Mouse (Mus musculus) liver, postnatal 0 days (tissue): Measurements from ENCODE around the gene Pgbd5. TPM values are rescaled to one million over a fixed set of nuclear protein-coding genes. Genes with fewer than 3 reads are reported as not detected.
"Not testable (repeated sequence)": the region's sequence is repeated elsewhere in the genome, so short reads cannot be mapped to it uniquely, and the experiment has no call there.

Experiments
- ATAC-seq: fragments of 200-750 bp; cut with Nextera tagmentation; 2 replicates; pipeline ENCODE4 v1.8.0; 2017; ENCODE audit warnings: mild to moderate bottlenecking, moderate library complexity
- DNase-seq: peaks from one replicate; pipeline ENCODE4 v3.0.0-alpha.2; 2016
- H3K27ac ChIP-seq: fragments of 300-500 bp; sonication (generic); 2 replicates; pipeline ENCODE4 v1.5.1; 2014; ENCODE audit warnings: antibody characterized with exemption, moderate library complexity, mild to moderate bottlenecking, low read depth
- H3K27me3 ChIP-seq: fragments of 300-500 bp; sonication (generic); 2 replicates; pipeline ENCODE4 v1.6.1; 2014; ENCODE audit warnings: low read length, control low read depth, mixed read lengths; ENCODE audit not compliant: insufficient read depth
- H3K36me3 ChIP-seq: fragments of 300-500 bp; sonication (generic); replicated peaks from 2 replicates; pipeline ENCODE4 v1.6.1; 2014; ENCODE audit warnings: mild to moderate bottlenecking, control low read depth, low read length, moderate library complexity, mixed read lengths; ENCODE audit not compliant: insufficient read depth
- H3K4me1 ChIP-seq: fragments of 300-500 bp; sonication (generic); 2 replicates; pipeline ENCODE4 v1.6.1; 2014; ENCODE audit warnings: antibody characterized with exemption, mild to moderate bottlenecking, control low read depth; ENCODE audit not compliant: insufficient read depth
- H3K4me2 ChIP-seq: fragments of 300-500 bp; sonication (generic); 2 replicates; pipeline ENCODE4 v1.6.1; 2014; ENCODE audit warnings: low read depth, mild to moderate bottlenecking, low read length, moderate library complexity, mixed read lengths
- H3K4me3 ChIP-seq: fragments of 300-500 bp; sonication (generic); 2 replicates; pipeline ENCODE4 v1.5.1; 2014; ENCODE audit warnings: low read depth, low read length
- H3K9ac ChIP-seq: fragments of 300-500 bp; sonication (generic); replicated peaks from 2 replicates; pipeline ENCODE4 v1.6.1; 2014; ENCODE audit warnings: mild to moderate bottlenecking, moderate library complexity
- H3K9me3 ChIP-seq: fragments of 300-500 bp; sonication (generic); 2 replicates; pipeline ENCODE4 v1.6.1; 2016; ENCODE audit warnings: mild to moderate bottlenecking, control low read depth, low read length, mixed read lengths
- CTCF ChIP-seq: sonication (generic); IDR thresholded peaks from 2 replicates; pipeline ENCODE4 v1.5.1; 2016; ENCODE audit warnings: antibody characterized with exemption, low read depth
- EP300 ChIP-seq: IDR thresholded peaks from 2 replicates; pipeline ENCODE4 v1.6.1; 2016; ENCODE audit warnings: antibody characterized with exemption, low read depth, mild to moderate bottlenecking
- WGBS: fragments of 180-500 bp; shearing (Covaris S2); extraction: QIAGEN DNeasy Blood & Tissue Kit; methylation state at CpG from one replicate; pipeline ENCODE4 v1.1.7; 2014; ENCODE audit not compliant: insufficient replicate concordance; 5-methylcytosine and 5-hydroxymethylcytosine counted together
- polyA plus RNA-seq: library from polyadenylated mRNA; unstranded; fragments of >200 nt; fragmentation: Nextera tagmentation; extraction: Ambion mirVana; gene quantifications from 2 replicates; pipeline ENCODE4 v1.2.1, GENCODE M21; 2015

The Pgbd5 gene
- polyA plus RNA-seq, 1 experiment from 2014 or later: 0.18 TPM

- no peaks in the 10 kb centered on the region for H3K36me3 ChIP-seq
- H3K4me3 ChIP-seq: peak overlapping the region; percentile 49
- ATAC-seq (peak; percentile 4), DNase-seq (no peak)
- H3K4me2 ChIP-seq: peak overlapping the region; percentile 77
- TF ChIP-seq EP300 (no peak), CTCF (no peak)
- WGBS: 2% methylated on average over 55 of the region's 56 CpGs
- H3K27me3 ChIP-seq: peaks cover 32% of the 10 kb centered on the region
- peaks cover 7% of the 10 kb centered on the region; the same call in 1 of the 2 replicates for H3K4me1 ChIP-seq
- H3K9ac ChIP-seq: peak overlapping the region; percentile 18; the same call in 1 of the 2 replicates
- H3K27ac ChIP-seq: no peak overlapping the region
- H3K9me3 ChIP-seq: no peaks in the 10 kb centered on the region
Observed at GRCm38 (mm10) chr8:124433451-124434125, 5.9 kb downstream of the Pgbd5 start.

- H3K27ac ChIP-seq: no peak overlapping the region
- DNase-seq: no peak
- H3K4me2 ChIP-seq: no peak overlapping the region
- peaks cover 7% of the 10 kb centered on the region; the same call in 1 of the 2 replicates for H3K4me1 ChIP-seq
- no peak overlapping the region for H3K9ac ChIP-seq
- TF ChIP-seq CTCF: no peak
- TF ChIP-seq EP300: no peak
- no peaks in the 10 kb centered on the region for H3K9me3 ChIP-seq
- 58% methylated on average over 6 of the region's 6 CpGs for WGBS
- ATAC-seq: no peak
- H3K4me3 ChIP-seq: no peak overlapping the region
- no peaks in the 10 kb centered on the region for H3K36me3 ChIP-seq
- H3K27me3 ChIP-seq: peaks cover 32% of the 10 kb centered on the region
Observed at GRCm38 (mm10) chr8:124430881-124431280, 8.6 kb downstream of the Pgbd5 start.

GRCm38 (mm10) chr8:124429417-124429816 lies 10.0 kb downstream of the Pgbd5 start:
- TF ChIP-seq EP300: no peak
- no peak for TF ChIP-seq CTCF
- Histone ChIP-seq H3K4me2 (no peak overlapping the region), H3K4me1 (peaks cover 7% of the 10 kb centered on the region; the same call in 1 of the 2 replicates), H3K9ac (no peak overlapping the region), H3K27ac (no peak overlapping the region), H3K27me3 (peaks cover 29% of the 10 kb centered on the region), H3K9me3 (no peaks in the 10 kb centered on the region), H3K4me3 (no peak overlapping the region), H3K36me3 (no peaks in the 10 kb centered on the region)
- no peak for ATAC-seq
- WGBS: 49% methylated on average over 6 of the region's 6 CpGs
- no peak for DNase-seq

- peaks cover 27% of the 10 kb centered on the region for H3K27me3 ChIP-seq
- H3K4me3 ChIP-seq, H3K4me1 ChIP-seq, H3K27ac ChIP-seq, H3K9me3 ChIP-seq, H3K36me3 ChIP-seq, H3K9ac ChIP-seq, H3K4me2 ChIP-seq, ATAC-seq, DNase-seq: not testable (repeated sequence)
- 51% methylated on average over 2 of the region's 2 CpGs for WGBS
Observed at GRCm38 (mm10) chr8:124428721-124429120, 10.7 kb downstream of the Pgbd5 start.

GRCm38 (mm10) chr8:124421413-124421812 lies 18.0 kb downstream of the Pgbd5 start:
- H3K4me1 ChIP-seq: no peaks in the 10 kb centered on the region
- DNase-seq (no peak), ATAC-seq (peak; percentile 55)
- H3K9ac ChIP-seq: no peak overlapping the region
- 27% methylated on average over 8 of the region's 8 CpGs for WGBS
- H3K4me3 ChIP-seq: no peak overlapping the region
- no peaks in the 10 kb centered on the region for H3K36me3 ChIP-seq
- no peak overlapping the region for H3K27ac ChIP-seq
- no peak for TF ChIP-seq CTCF
- TF ChIP-seq EP300: peak; percentile 38; the same call in 1 of the 2 replicates
- no peaks in the 10 kb centered on the region for H3K27me3 ChIP-seq
- no peaks in the 10 kb centered on the region for H3K9me3 ChIP-seq
- H3K4me2 ChIP-seq: no peak overlapping the region

- Histone ChIP-seq H3K27ac (no peak overlapping the region), H3K9ac (no peak overlapping the region), H3K9me3 (no peaks in the 10 kb centered on the region), H3K4me1 (no peaks in the 10 kb centered on the region), H3K4me2 (no peak overlapping the region), H3K4me3 (no peak overlapping the region), H3K36me3 (no peaks in the 10 kb centered on the region), H3K27me3 (no peaks in the 10 kb centered on the region)
- no peak for DNase-seq
- ATAC-seq: no peak
- WGBS: 79% methylated on average over 5 of the region's 5 CpGs
- TF ChIP-seq EP300: no peak
- TF ChIP-seq CTCF: no peak
Observed at GRCm38 (mm10) chr8:124418927-124419326, 20.5 kb downstream of the Pgbd5 start.
